Mouse (Mus musculus): ENCODE results near the gene Mtg2. TPM values are rescaled to one million over a fixed set of nuclear protein-coding genes. Genes with fewer than 3 reads are reported as not detected.

Mtg2 gene
- total and polyA plus RNA-seq, 3 experiments: 23.5 to 24.7 (median 24.1) TPM

DNA sequence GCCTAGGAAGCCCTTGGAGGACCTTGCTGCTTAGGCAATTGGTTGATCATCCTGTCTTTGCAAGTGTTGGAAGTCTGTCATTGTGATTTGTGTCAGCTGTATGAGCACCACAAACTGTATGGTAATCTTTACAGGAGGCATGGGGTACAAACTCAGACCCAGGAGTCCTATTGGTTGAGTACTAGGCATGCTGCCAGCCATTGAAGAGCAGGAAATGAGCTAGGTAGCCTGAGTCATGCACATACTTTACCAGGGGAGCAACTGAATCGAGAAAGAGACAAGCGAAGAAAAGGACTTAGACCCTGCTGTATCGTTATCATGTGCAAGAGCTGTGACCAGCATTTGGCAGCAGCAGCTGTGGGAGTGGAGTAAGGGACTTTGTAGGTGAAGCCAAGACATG is 37.5 kb upstream of the Mtg2 start:
- Histone ChIP-seq H3K9me3 (replicated peaks; ENCODE audit: low read length) (no peaks in the 10 kb centered on the region), H3K4me1 (ENCODE audit: control insufficient read depth in 1 of 2, insufficient read depth in 2 of 2) (peaks cover 1 to 7% of the 10 kb centered on the region in 2 experiments; a peak in 3 of 4 replicates), H3K79me2 (replicated peaks; ENCODE audit: control insufficient read depth, extremely low read depth, insufficient read depth, poor library complexity, severe bottlenecking) (no peaks in the 10 kb centered on the region), H3K36me3 (replicated peaks in 1 of 2; ENCODE audit: control insufficient read depth in 1 of 2, insufficient read depth in 1 of 2, low read length in 1 of 2) (peaks cover 75 to 97% of the 10 kb centered on the region in 2 experiments), H3K4me2 (ENCODE audit: insufficient read depth, low read depth, poor library complexity, severe bottlenecking) (no peak overlapping the region), H3K27me3 (replicated peaks) (no peaks in the 10 kb centered on the region), H3K27ac (ENCODE audit: insufficient read depth, low read depth) (no peak overlapping the region), H3K9ac (ENCODE audit: insufficient read depth, low read depth) (no peak overlapping the region), H3K4me3 (replicated peaks in 1 of 3; ENCODE audit: low read depth in 2 of 3, low read length in 2 of 3, poor library complexity in 1 of 3) (no peak overlapping the region)
- dilution Hi-C loops (cut with MboI; ENCODE audit: extremely low pct_ligation_motif_present, extremely low pct_unique_long_range_greater_than_20kb, low sequenced_read_pairs) (no loop called here), in situ Hi-C loops (cut with MboI; ENCODE audit: low pct_ligation_motif_present, low pct_unique_long_range_greater_than_20kb, low sequenced_read_pairs) (no loop called here)
- no peak for DNase-seq (ENCODE audit: extremely low read depth)
- TF ChIP-seq E2F4 (IDR thresholded peaks at IDR 0.05; ENCODE audit: insufficient replicate concordance, low read depth, low read length): no peak
- TF ChIP-seq ETS1 (conservative IDR thresholded peaks at IDR 0.05; ENCODE audit: low read depth, low read length): no peak
- TF ChIP-seq RAD21 (IDR thresholded peaks at IDR 0.05; ENCODE audit: low read depth, low read length): no peak
- no peak for TF ChIP-seq MAZ (IDR thresholded peaks at IDR 0.05; ENCODE audit: low read depth, low read length)
- TF ChIP-seq KAT2A (IDR thresholded peaks at IDR 0.05; ENCODE audit: insufficient replicate concordance, low read length): no peak
- TF ChIP-seq SIN3A (IDR thresholded peaks at IDR 0.05; ENCODE audit: low read length): no peak
- TF ChIP-seq SMC3 (IDR thresholded peaks at IDR 0.05; ENCODE audit: low read depth, low read length): no peak
- TF ChIP-seq JUN (IDR thresholded peaks at IDR 0.05; ENCODE audit: insufficient read depth, low read depth, low read length): no peak
- TF ChIP-seq POLR2AphosphoS2 (IDR thresholded peaks at IDR 0.05; ENCODE audit: low read depth, low read length): no peak
- no peak for TF ChIP-seq RCOR1 (conservative IDR thresholded peaks at IDR 0.05; ENCODE audit: low read depth, low read length)
- no peak for TF ChIP-seq BHLHE40 (IDR thresholded peaks at IDR 0.05; ENCODE audit: low read depth, low read length)
- no peak for TF ChIP-seq USF1 (IDR thresholded peaks at IDR 0.05; ENCODE audit: low read depth, low read length)
- no peak for TF ChIP-seq ZKSCAN1 (IDR thresholded peaks at IDR 0.05; ENCODE audit: borderline replicate concordance, low read depth, low read length)
- no peak for TF ChIP-seq EP300 (IDR thresholded peaks at IDR 0.05; ENCODE audit: low read length)
- TF ChIP-seq UBTF (IDR thresholded peaks at IDR 0.05; ENCODE audit: low read depth, low read length): no peak
- no peak for TF ChIP-seq MXI1 (IDR thresholded peaks at IDR 0.05; ENCODE audit: low read depth, low read length)
- no peak for TF ChIP-seq CHD1 (IDR thresholded peaks at IDR 0.05; ENCODE audit: low read depth, low read length)
- TF ChIP-seq CHD2 (IDR thresholded peaks at IDR 0.05; ENCODE audit: low read length): no peak

DNA sequence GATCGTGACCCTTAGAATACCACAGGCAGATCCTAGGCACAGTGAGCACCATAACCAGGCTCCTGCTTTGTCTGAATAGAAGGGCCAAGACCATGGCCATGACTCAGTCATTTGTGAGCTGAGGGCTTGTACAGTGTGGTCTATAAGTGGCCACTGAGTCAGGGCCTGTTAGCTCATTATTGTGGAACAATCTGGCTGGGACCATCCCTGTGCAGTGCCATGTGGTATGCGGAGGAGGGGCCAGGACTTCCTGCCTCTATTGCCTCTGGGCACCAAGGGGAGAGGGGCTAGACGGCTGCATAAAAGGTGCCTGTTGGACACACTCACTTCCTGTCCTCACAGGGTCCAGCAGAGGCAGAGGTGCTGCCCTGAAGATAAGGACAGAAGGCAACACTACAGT is 36.4 kb upstream of the Mtg2 start:
- DNase-seq (ENCODE audit: extremely low read depth): no peak
- no peak overlapping the region for H3K27ac ChIP-seq (ENCODE audit: insufficient read depth, low read depth)
- no peak overlapping the region for H3K4me2 ChIP-seq (ENCODE audit: insufficient read depth, low read depth, poor library complexity, severe bottlenecking)
- peaks cover 75 to 97% of the 10 kb centered on the region in 2 experiments for H3K36me3 ChIP-seq (replicated peaks in 1 of 2; ENCODE audit: control insufficient read depth in 1 of 2, insufficient read depth in 1 of 2, low read length in 1 of 2)
- in situ Hi-C loops (cut with MboI; ENCODE audit: low pct_ligation_motif_present, low pct_unique_long_range_greater_than_20kb, low sequenced_read_pairs) (no loop called here), dilution Hi-C loops (cut with MboI; ENCODE audit: extremely low pct_ligation_motif_present, extremely low pct_unique_long_range_greater_than_20kb, low sequenced_read_pairs) (no loop called here)
- H3K9me3 ChIP-seq (replicated peaks; ENCODE audit: low read length): no peaks in the 10 kb centered on the region
- no peak overlapping the region for H3K4me3 ChIP-seq (replicated peaks in 1 of 3; ENCODE audit: low read depth in 2 of 3, low read length in 2 of 3, poor library complexity in 1 of 3)
- no peaks in the 10 kb centered on the region for H3K27me3 ChIP-seq (replicated peaks)
- H3K79me2 ChIP-seq (replicated peaks; ENCODE audit: control insufficient read depth, extremely low read depth, insufficient read depth, poor library complexity, severe bottlenecking): peaks cover 8% of the 10 kb centered on the region; the same call in 1 of the 2 replicates
- H3K4me1 ChIP-seq (ENCODE audit: control insufficient read depth in 1 of 2, insufficient read depth in 2 of 2): peaks cover 0 to 7% of the 10 kb centered on the region in 2 experiments; a peak in 2 of 4 replicates
- H3K9ac ChIP-seq (ENCODE audit: insufficient read depth, low read depth): no peak overlapping the region
- TF ChIP-seq MYC (IDR thresholded peaks at IDR 0.05; ENCODE audit: low read depth, low read length) (no peak), EP300 (IDR thresholded peaks at IDR 0.05; ENCODE audit: low read length) (no peak), SIN3A (IDR thresholded peaks at IDR 0.05; ENCODE audit: low read length) (no peak), MAFK (IDR thresholded peaks at IDR 0.05; ENCODE audit: insufficient replicate concordance, low read length) (no peak), RCOR1 (conservative IDR thresholded peaks at IDR 0.05; ENCODE audit: low read depth, low read length) (no peak), E2F4 (IDR thresholded peaks at IDR 0.05; ENCODE audit: insufficient replicate concordance, low read depth, low read length) (no peak), CHD2 (IDR thresholded peaks at IDR 0.05; ENCODE audit: low read length) (no peak)
